Mouse (Mus musculus): ENCODE data around the gene Ppp1r2.

- TF ChIP-seq POLR2A (IDR thresholded peaks at IDR 0.05; ENCODE audit: control insufficient read depth, extremely low read depth, insufficient read depth, low read length, poor library complexity): no peak
- TF ChIP-seq CTCF (IDR thresholded peaks at IDR 0.05; ENCODE audit: borderline replicate concordance, control insufficient read depth, extremely low read depth, insufficient read depth, low read length, poor library complexity): no peak
Observed at GRCm38 (mm10) chr16:31280176-31280575, 5.1 kb upstream of the Ppp1r2 start.

Data from thymus, adult 2 months (tissue).